In genomic region chr3:51002662-51003061, GRCm38 (mm10) we compare ENCODE assay signal across 19 mouse cellular contexts.
DNase-seq lines count a peak whose midpoint lies in the region; ATAC-seq and TF ChIP-seq lines count a peak whose summit lies in the region.
"Had no signal": no experiment of that assay in that cellular context is flagged by ENCODE, and none has a peak within 500 bp of the region (broad histone marks: within the 10 kb centered on the region; RNA-seq: fewer than 3 reads in every experiment).

No protein-coding gene starts in this region.

- H3K4me2 ChIP-seq in forebrain, embryonic 15.5 days (replicated peaks) = no peak overlapping the region
- H3K4me2 ChIP-seq in forebrain, embryonic 14.5 days (ENCODE audit: low read length) = no peak overlapping the region
- no peak overlapping the region for H3K4me2 ChIP-seq in midbrain, embryonic 12.5 days (replicated peaks)

- peaks cover 20% of the 10 kb centered on the region for H3K4me1 ChIP-seq in forebrain, embryonic 15.5 days
- peaks cover 3% of the 10 kb centered on the region; the same call in 1 of the 2 replicates for H3K4me1 ChIP-seq in forebrain, embryonic 14.5 days (ENCODE audit: control insufficient read depth, insufficient read depth, low read length)
- H3K4me1 ChIP-seq in midbrain, embryonic 12.5 days = peaks cover 11% of the 10 kb centered on the region

- WGBS in forebrain, embryonic 15.5 days = 33% methylated on average over 6 of the region's 6 CpGs
- 33% methylated on average over 6 of the region's 6 CpGs for WGBS in forebrain, embryonic 14.5 days
- 42% methylated on average over 6 of the region's 6 CpGs for WGBS in midbrain, embryonic 12.5 days

- H3K27ac ChIP-seq in forebrain, embryonic 15.5 days (replicated peaks) = peak overlapping the region; percentile 34; the same call in 1 of the 2 replicates
- H3K27ac ChIP-seq in forebrain, embryonic 14.5 days (ENCODE audit: low read depth, low read length) = no peak overlapping the region
- no peak overlapping the region for H3K27ac ChIP-seq in midbrain, embryonic 12.5 days (replicated peaks)
- no peak overlapping the region for H3K27ac ChIP-seq in left cerebral cortex, adult 2 months

- TF ChIP-seq CTCF in left cerebral cortex, adult 2 months (IDR thresholded peaks at IDR 0.05) = no peak

- no peaks in the 10 kb centered on the region for H3K27me3 ChIP-seq in forebrain, embryonic 15.5 days
- H3K27me3 ChIP-seq in forebrain, embryonic 14.5 days (replicated peaks; ENCODE audit: control insufficient read depth, insufficient read depth, low read length) = no peaks in the 10 kb centered on the region
- no peaks in the 10 kb centered on the region for H3K27me3 ChIP-seq in midbrain, embryonic 12.5 days

- peak; percentile 30 to 62 for DNase-seq in cerebellum, postnatal 10 days
- no peak for DNase-seq in cerebellum, adult 11 months
- DNase-seq in forebrain, embryonic 14.5 days (ENCODE audit: low spot score) = no peak
- DNase-seq in Muller cell, postnatal 12 days (ENCODE audit: inconsistent ontology term) = peak; percentile 20
- no peak for DNase-seq in right cerebral cortex, postnatal 25 days
- no peak for DNase-seq in left cerebral cortex, adult 2 months (ENCODE audit: extremely low spot score in 1 of 2, low spot score in 2 of 2)
- DNase-seq: adrenal gland, adult 2 months; cerebellum, adult 18-20 months; gastrocnemius, postnatal 25 days; kidney, adult 2 months; kidney, postnatal 25 days; liver, postnatal 0 days; lung, postnatal 36 days; right cerebral cortex, postnatal 14 days had no signal

- no peak overlapping the region for H3K4me3 ChIP-seq in forebrain, embryonic 15.5 days
- no peak overlapping the region for H3K4me3 ChIP-seq in forebrain, embryonic 14.5 days (ENCODE audit: low read depth, low read length)
- no peak overlapping the region for H3K4me3 ChIP-seq in midbrain, embryonic 12.5 days
- no peak overlapping the region for H3K4me3 ChIP-seq in left cerebral cortex, adult 2 months
- H3K4me3 ChIP-seq: erythroblast, embryonic 14.5 days had no signal

- no peaks in the 10 kb centered on the region for H3K9me3 ChIP-seq in forebrain, embryonic 15.5 days
- H3K9me3 ChIP-seq in forebrain, embryonic 14.5 days (replicated peaks; ENCODE audit: control insufficient read depth, low read length) = no peaks in the 10 kb centered on the region
- no peaks in the 10 kb centered on the region for H3K9me3 ChIP-seq in midbrain, embryonic 12.5 days
- H3K9me3 ChIP-seq: G1E had no signal

- ATAC-seq in forebrain, embryonic 15.5 days (replicated peaks) = no peak
- ATAC-seq in forebrain, embryonic 14.5 days = no peak
- ATAC-seq in midbrain, embryonic 12.5 days (ENCODE audit: low FRiP score, low read depth) = peak; percentile 38; the same call in 1 of the 2 replicates
- ATAC-seq: CD4-positive, CD25-positive, alpha-beta regulatory T cell, adult 4 months; liver, postnatal 0 days had no signal

- no peak overlapping the region for H3K9ac ChIP-seq in forebrain, embryonic 15.5 days (replicated peaks)
- H3K9ac ChIP-seq in forebrain, embryonic 14.5 days (ENCODE audit: low read length) = no peak overlapping the region
- no peak overlapping the region for H3K9ac ChIP-seq in midbrain, embryonic 12.5 days (replicated peaks)
- H3K9ac ChIP-seq: liver, postnatal 0 days had no signal

- intact Hi-C loops in left cerebral cortex, adult 2 months (cut with DNase I) = no loop called here

- H3K36me3 ChIP-seq in forebrain, embryonic 15.5 days = no peaks in the 10 kb centered on the region
- no peaks in the 10 kb centered on the region for H3K36me3 ChIP-seq in forebrain, embryonic 14.5 days (ENCODE audit: control insufficient read depth, insufficient read depth, low read length)
- no peaks in the 10 kb centered on the region for H3K36me3 ChIP-seq in midbrain, embryonic 12.5 days
- H3K36me3 ChIP-seq: G1E had no signal

Comparison
In these comparisons a context has a peak if more than half of its experiments do, and no peak if none do; other contexts are left out.
1. DNase-seq: peak in cerebellum, postnatal 10 days (2 of 2) and Muller cell, postnatal 12 days (single experiment); none in cerebellum, adult 11 months (single experiment), forebrain, embryonic 14.5 days (single experiment), right cerebral cortex, postnatal 25 days (single experiment) and left cerebral cortex, adult 2 months (0 of 2).